Mouse (Mus musculus) CD4-positive, CD25-positive, alpha-beta regulatory T cell, adult 2 months (primary cell): ENCODE results near the gene Tas2r144.

Experiments
- DNase-seq: peaks from one replicate; pipeline ENCODE4 v3.0.0-alpha.2; 2012; ENCODE audit warnings: low read depth, low spot score

The Tas2r144 gene

GRCm38 (mm10) chr6:42215028-42215427 is at the start of gene Tas2r144:
Gene Tas2r144, plus strand, starts transcription at chr6:42215328.
- no peak for DNase-seq

DNA sequence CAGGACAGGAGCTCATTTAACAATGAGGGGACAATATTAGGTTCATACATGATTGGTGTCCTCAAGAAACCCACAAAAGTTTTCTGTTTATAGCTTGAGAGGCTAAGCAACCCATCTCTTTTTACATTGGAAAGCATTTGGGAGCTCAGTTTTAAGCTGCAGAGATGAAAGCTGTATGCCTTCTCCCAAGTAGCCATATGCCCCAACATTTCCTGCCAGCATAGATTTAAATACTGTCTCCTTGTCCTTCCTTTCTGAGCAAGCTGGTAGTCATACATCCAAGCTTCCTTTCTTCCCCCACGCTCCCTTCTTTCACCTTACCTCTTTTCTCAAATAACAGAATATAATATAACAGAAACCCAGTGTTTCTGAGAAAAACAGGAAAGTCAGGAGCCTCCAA is 32.7 kb upstream of the Tas2r144 start:
- DNase-seq, result no peak

GRCm38 (mm10) chr6:42186230-42186629 is 28.9 kb upstream of the Tas2r144 start:
- peak; percentile 24 for DNase-seq

- DNase-seq, result peak; percentile 45
These were observed 17.4 kb upstream of the Tas2r144 start for GRCm38 (mm10) chr6:42197710-42198109.

GRCm38 (mm10) chr6:42199498-42199897 is 15.6 kb upstream of the Tas2r144 start:
- DNase-seq, result no peak

- no peak for DNase-seq
These were observed 7.2 kb downstream of the Tas2r144 start for GRCm38 (mm10) chr6:42222286-42222685.

GRCm38 (mm10) chr6:42225046-42225445 is 9.9 kb downstream of the Tas2r144 start:
- DNase-seq, result no peak

DNA sequence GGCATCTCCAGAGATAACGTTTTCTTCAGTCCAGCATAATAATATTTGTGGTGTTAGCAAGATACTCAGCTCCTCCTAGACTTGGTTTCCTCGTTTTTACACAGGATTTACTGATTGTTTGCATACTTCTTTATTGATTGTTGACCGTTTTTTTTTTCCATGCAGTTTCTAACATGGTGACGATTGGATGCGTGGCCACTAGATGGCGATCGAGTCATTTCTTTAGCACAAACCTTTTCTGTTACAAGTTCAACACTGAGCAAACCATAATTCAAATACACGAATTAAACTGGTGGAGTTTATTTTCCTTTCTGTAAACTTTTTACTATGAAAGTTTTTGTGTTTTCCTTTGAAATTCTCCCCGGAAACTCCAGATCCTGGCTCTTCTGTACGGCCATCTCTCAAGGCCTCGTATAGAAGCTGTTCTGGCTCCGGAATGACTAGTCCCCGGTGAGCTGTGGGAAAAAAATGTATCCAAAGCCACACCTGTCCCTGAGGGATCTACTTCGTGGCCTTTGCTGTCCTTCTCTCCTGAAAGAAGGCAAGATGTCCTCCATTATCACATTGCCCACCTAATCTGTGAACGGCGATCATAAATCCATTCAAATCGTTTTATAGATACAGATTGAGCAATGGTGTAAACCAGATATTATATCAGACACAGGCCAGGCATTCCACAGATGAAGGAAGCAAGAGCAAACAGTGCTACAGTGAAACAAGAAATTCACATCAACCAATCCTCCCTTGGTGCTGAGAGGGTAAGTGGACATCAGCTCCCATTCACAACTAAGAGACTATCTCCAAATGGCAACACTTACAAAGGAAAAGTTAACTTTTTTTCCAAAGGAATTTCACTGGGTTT is 12.3 kb downstream of the Tas2r144 start:
- peak; percentile 89 for DNase-seq

- no peak for DNase-seq
These were observed 14.5 kb downstream of the Tas2r144 start for GRCm38 (mm10) chr6:42229610-42230009.

- DNase-seq, result no peak
These were observed 16.1 kb downstream of the Tas2r144 start for GRCm38 (mm10) chr6:42231191-42231590.

DNA sequence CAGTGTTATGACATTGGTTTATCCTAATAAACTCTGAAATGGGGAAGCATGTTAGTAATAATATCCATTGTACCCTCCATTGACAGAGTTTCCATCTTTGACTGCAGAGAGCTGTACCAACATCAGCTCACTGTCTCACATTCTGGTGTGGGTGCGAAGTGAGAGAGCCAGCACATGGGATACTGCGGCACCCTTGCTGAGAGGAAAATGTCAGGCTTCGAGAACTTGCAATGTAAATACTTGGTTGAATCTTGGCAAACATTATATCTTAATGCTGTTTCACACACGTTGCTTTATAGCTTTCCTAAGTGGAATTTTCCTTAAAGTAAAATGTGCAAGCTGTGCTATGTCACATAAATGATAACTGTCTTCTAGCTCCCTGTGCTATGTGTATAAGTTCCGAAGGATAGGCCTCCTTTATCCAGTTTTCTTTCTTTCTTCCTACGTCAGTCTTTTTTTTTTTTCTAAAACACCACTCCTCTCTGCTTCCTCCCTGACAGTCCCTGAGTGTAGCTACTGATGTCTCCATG is 22.2 kb downstream of the Tas2r144 start:
- DNase-seq, result no peak

DNA sequence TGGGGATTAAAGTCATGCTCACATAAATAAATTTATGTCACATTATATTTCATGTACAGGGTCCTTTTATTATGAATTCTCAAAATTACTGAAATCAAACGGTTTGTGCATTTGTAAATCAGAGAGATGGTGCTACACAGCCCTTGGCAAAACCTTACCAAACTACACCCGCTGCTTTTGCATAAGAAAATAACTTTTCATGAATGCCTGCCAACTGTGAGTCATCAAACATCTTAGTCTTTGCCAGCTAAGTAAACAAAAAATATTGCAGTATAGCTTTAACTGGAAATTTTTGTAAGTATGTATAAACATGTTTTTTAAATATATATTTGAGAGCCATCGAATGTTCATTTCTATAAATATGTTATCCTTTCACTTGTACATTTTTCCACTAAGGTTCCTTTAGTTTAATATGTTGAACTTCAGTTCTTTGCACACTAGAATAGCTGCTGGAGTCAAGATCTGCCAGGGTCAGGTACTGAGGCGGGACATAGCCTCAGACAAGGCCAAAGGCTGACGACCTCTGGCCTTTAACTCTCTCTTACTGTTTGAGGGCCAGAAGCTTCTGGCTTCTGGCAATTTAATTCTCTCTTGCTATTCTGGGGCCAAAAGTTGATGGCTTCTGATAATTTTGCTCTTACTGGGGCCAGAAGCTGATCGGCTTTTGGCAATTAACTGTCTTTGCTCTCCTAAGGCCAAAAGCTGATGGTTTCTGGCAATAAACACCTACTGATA is 26.4 kb downstream of the Tas2r144 start:
- DNase-seq, result no peak

DNA sequence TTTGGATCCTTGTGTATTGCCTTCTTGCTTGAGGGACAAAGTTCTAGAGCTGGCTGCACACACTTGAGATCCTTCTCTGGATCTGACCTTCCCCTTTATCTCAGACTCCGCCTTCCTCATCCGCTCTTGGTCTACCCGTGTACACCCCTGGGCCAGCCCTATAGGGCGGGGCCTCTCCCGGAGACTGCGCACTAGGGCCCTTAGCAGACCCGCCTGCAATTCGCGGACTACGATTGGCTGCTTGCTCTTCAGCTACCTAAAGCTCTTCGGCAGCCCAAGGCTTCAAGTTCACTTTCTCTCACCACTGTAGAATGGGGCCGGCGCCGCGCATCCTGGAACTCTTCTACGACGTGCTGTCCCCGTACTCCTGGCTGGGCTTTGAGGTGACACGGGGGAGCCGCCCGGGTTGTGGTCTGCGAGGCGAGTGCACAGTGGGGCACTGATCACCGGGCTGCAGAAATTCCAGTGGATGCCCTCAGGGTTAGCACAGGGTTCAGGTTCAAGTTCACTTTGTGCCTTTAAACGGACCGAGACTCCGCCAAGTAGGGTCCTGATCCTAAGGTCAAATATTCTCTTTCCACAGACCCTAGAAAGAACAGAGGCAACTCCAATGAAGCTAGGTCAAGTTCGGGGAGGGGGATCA is 30.7 kb downstream of the Tas2r144 start, which contains the start of gene Gstk1:
Gene Gstk1 (plus strand): TSS at position 225 of the 643 bp plus-strand sequence.
- DNase-seq, result peak; percentile 94

DNA sequence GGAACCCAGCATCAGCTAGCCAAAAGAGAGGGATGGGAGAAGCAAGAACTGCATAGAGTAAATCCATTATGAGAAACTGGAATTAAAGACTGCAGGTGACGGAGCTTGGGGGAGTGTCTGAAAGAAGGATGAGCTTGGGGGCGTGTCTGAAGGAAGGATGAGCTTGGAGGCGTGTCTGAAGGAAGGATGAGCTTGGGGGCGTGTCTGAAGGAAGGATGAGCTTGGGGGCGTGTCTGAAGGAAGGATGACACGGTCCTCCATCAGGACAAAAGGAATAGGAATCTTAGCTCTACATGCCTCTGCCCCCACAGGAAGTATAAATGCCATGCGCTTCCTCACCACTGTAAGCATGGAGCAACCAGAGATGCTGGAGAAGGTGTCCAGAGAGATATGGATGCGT is 32.0 kb downstream of the Tas2r144 start:
- peak; percentile 18 for DNase-seq

GRCm38 (mm10) chr6:42247981-42248380 is 32.9 kb downstream of the Tas2r144 start:
- DNase-seq, result no peak

DNA sequence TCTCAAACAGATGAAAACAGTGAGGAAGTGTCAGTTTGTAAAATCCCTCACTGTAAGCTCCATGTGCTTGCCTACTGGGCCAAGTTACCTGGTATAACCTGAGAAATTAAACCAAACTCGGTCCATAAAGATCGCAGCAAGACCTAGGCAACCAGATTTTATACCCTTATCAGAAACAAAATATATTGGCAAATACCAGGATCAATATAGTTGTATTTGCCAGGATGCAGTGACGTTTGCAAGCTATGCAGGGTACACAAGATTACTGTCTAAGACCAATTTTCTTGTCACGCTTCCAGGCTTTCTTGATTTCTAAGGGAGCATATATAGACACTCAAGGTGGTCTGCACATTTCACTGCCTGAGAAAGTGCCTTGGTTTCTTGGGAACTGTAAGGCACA is 36.7 kb downstream of the Tas2r144 start:
- no peak for DNase-seq

- DNase-seq, result no peak
These were observed 38.0 kb downstream of the Tas2r144 start for GRCm38 (mm10) chr6:42253103-42253502.

- DNase-seq, result peak; percentile 84
These were observed 42.3 kb downstream of the Tas2r144 start for GRCm38 (mm10) chr6:42257303-42257863.

- no peak for DNase-seq
These were observed 45.3 kb downstream of the Tas2r144 start for GRCm38 (mm10) chr6:42260430-42260829.

DNA sequence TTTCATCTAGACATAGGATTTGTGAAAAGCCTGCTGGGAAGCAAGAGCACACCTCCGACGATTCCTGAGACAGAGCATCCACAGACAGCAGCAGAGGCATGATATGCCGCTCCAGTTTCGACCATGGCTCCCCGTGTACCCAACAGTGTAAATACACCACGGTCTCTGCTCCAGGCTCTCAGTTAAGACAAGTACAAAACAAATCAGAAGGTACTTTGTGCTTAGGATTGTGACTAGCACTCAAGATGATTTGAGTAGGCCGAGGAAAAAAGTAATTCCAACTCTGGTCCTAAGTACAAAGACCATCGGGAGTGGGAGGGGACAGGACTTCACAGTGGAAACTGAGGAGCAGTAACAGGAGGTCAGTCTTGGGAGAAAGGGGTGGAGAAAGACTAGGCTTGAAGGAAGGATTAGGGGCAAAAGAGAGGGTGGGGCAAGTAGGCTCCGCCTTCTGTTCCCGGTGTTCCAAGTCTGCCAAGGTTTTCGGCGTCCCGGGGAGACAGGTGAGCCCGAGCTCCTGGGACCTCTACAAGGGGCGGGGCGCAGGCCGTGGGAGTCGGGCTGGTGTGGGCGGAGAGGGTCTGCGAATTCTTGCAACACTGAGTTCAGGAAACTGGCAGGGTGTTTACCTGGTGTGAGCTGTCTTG is 46.5 kb downstream of the Tas2r144 start, which contains the start of gene Tmem139:
Gene Tmem139 (plus strand): TSS at position 447 of the 647 bp plus-strand sequence.
- no peak for DNase-seq
